Mouse (Mus musculus) heart, adult 2 months (tissue): Measurements from ENCODE around the gene Fut4.

Experiments used
- EP300 ChIP-seq: fragments of 200-500 bp; IDR thresholded peaks from 2 replicates; pipeline ENCODE4 v1.6.1; 2011; ENCODE audit warnings: low read depth, low read length, control low read depth; ENCODE audit not compliant: insufficient read depth
- POLR2A ChIP-seq: fragments of 200-500 bp; IDR thresholded peaks from 2 replicates; pipeline ENCODE4 v1.6.1; 2011; ENCODE audit warnings: mild to moderate bottlenecking, low read depth, low read length, control low read depth; ENCODE audit not compliant: insufficient read depth

- no peak for TF ChIP-seq EP300
- TF ChIP-seq POLR2A, result no peak
These were observed 36.9 kb downstream of the Fut4 start for GRCm38 (mm10) chr9:14715258-14715657.
